Mouse (Mus musculus) cerebellum, adult 2 months (tissue): ENCODE results near the gene Skap2.

Source experiments
- CTCF ChIP-seq: fragments of 200-500 bp; IDR thresholded peaks from 2 replicates; pipeline ENCODE4 v1.5.1; 2011; ENCODE audit warnings: low read depth, mild to moderate bottlenecking, control low read depth, low read length, moderate library complexity, borderline replicate concordance; ENCODE audit not compliant: insufficient read depth
- POLR2A ChIP-seq: fragments of 200-500 bp; IDR thresholded peaks from 2 replicates; pipeline ENCODE4 v1.6.1; 2011; ENCODE audit warnings: low read length, control low read depth, borderline replicate concordance; ENCODE audit not compliant: insufficient read depth

DNA sequence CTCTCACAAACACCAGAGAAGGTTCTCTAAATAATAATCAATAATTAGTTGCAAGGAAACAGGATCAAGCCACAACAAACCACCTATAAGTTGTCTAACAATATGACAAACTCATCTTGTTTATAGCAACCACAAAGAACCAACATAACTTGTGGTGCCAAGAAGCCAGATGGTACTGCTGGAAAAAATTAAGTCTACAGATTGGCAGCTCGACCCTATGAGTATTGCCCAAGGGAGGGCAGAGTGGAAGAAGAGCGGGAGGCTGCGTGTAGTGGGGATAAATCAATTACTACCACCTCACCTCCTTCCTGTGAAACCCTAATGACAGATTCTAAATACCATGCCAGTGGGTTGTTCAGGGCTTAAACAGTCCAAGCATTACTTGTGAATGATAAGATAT lies 34.7 kb downstream of the Skap2 start:
- TF ChIP-seq POLR2A (no peak), CTCF (no peak)
